In genomic region chr9:70520651-70521050, GRCm38 (mm10) we compare ENCODE assay signal across 19 mouse cellular contexts.
"Had no signal": no experiment of that assay in that cellular context is flagged by ENCODE, and none has a peak within 500 bp of the region (broad histone marks: within the 10 kb centered on the region; RNA-seq: fewer than 3 reads in every experiment).

No protein-coding gene starts in this region.

- H3K4me2 ChIP-seq: lung, embryonic 14.5 days; midbrain, embryonic 12.5 days; neural tube, embryonic 13.5 days; neural tube, embryonic 15.5 days had no signal

- H3K9me3 ChIP-seq: midbrain, embryonic 10.5 days; midbrain, embryonic 12.5 days; neural tube, embryonic 13.5 days; neural tube, embryonic 15.5 days had no signal

- H3K4me3 ChIP-seq: midbrain, embryonic 10.5 days; midbrain, embryonic 12.5 days; myocyte; neural tube, embryonic 13.5 days; neural tube, embryonic 15.5 days had no signal

- H3K4me1 ChIP-seq: midbrain, embryonic 10.5 days; midbrain, embryonic 12.5 days; neural tube, embryonic 13.5 days; neural tube, embryonic 15.5 days had no signal

- ATAC-seq: midbrain, embryonic 16.5 days had no signal

- H3K27ac ChIP-seq: midbrain, embryonic 10.5 days; midbrain, embryonic 12.5 days; neural tube, embryonic 13.5 days; neural tube, embryonic 15.5 days had no signal

- H3K27me3 ChIP-seq: midbrain, embryonic 12.5 days; neural tube, embryonic 13.5 days; neural tube, embryonic 15.5 days had no signal

- H3K36me3 ChIP-seq: midbrain, embryonic 10.5 days; midbrain, embryonic 12.5 days; neural tube, embryonic 13.5 days; neural tube, embryonic 15.5 days had no signal

- DNase-seq: lung, adult 18-20 months; lung, embryonic 14.5 days; lung, postnatal 10 days; lung, postnatal 4 days; midbrain, embryonic 14.5 days; retina, postnatal 1 day; right cerebral cortex, adult 18-20 months; right cerebral cortex, postnatal 25 days; right cerebral cortex, postnatal 4 days; spleen, adult 18-20 months; thymus, adult 18-20 months; thymus, postnatal 14 days; thymus, postnatal 36 days had no signal

- H3K9ac ChIP-seq: lung, embryonic 14.5 days; midbrain, embryonic 12.5 days; neural tube, embryonic 13.5 days; neural tube, embryonic 15.5 days had no signal
